Mouse (Mus musculus): ENCODE results near the gene Slc22a3. TPM values are rescaled to one million over a fixed set of nuclear protein-coding genes. Genes with fewer than 3 reads are reported as not detected.

Slc22a3 gene
- polyA plus RNA-seq, 1 experiment from 2014 or later = 0.65 TPM

- no peaks in the 10 kb centered on the region for H3K36me3 ChIP-seq (replicated peaks; ENCODE audit: insufficient read depth, low read length)
- no peak for TF ChIP-seq EP300 (IDR thresholded peaks at IDR 0.05; ENCODE audit: low read depth)
- no peak for TF ChIP-seq CTCF (IDR thresholded peaks at IDR 0.05; ENCODE audit: low read depth)
- H3K9me3 ChIP-seq (ENCODE audit: low read length) = no peaks in the 10 kb centered on the region
- no peak overlapping the region for H3K4me3 ChIP-seq (ENCODE audit: low read depth, low read length)
- no peak for ATAC-seq
- no peaks in the 10 kb centered on the region for H3K27me3 ChIP-seq (ENCODE audit: insufficient read depth, low read length)
- peaks cover 7% of the 10 kb centered on the region for H3K4me1 ChIP-seq (ENCODE audit: insufficient read depth)
- no peak overlapping the region for H3K4me2 ChIP-seq (ENCODE audit: low read depth, low read length)
- H3K27ac ChIP-seq (ENCODE audit: low read depth) = no peak overlapping the region
- WGBS (ENCODE audit: insufficient replicate concordance) = 67% methylated on average over 4 of the region's 4 CpGs
- DNase-seq = no peak
- no peak overlapping the region for H3K9ac ChIP-seq (replicated peaks)
Observed at GRCm38 (mm10) chr17:12370289-12370688, 137.2 kb downstream of the Slc22a3 start.

- Histone ChIP-seq H3K4me1 (ENCODE audit: insufficient read depth) (peaks cover 7% of the 10 kb centered on the region), H3K9ac (replicated peaks) (no peak overlapping the region), H3K27ac (ENCODE audit: low read depth) (no peak overlapping the region), H3K4me3 (ENCODE audit: low read depth, low read length) (no peak overlapping the region), H3K36me3 (replicated peaks; ENCODE audit: insufficient read depth, low read length) (no peaks in the 10 kb centered on the region), H3K9me3 (ENCODE audit: low read length) (no peaks in the 10 kb centered on the region), H3K4me2 (ENCODE audit: low read depth, low read length) (no peak overlapping the region), H3K27me3 (ENCODE audit: insufficient read depth, low read length) (no peaks in the 10 kb centered on the region)
- TF ChIP-seq CTCF (IDR thresholded peaks at IDR 0.05; ENCODE audit: low read depth) (no peak), EP300 (IDR thresholded peaks at IDR 0.05; ENCODE audit: low read depth) (no peak)
- 50% methylated on average over 5 of the region's 5 CpGs for WGBS (ENCODE audit: insufficient replicate concordance)
- ATAC-seq (no peak), DNase-seq (no peak)
Observed at GRCm38 (mm10) chr17:12369393-12369792, 138.1 kb downstream of the Slc22a3 start.

Other genes with a start within 250 kb of the Slc22a3 start
- gene Map3k4, start 188.9 kb downstream of the Slc22a3 start, polyA plus RNA-seq (2015; fragmentation: Nextera tagmentation; extraction: Ambion mirVana) = 9.8 and 13.0 TPM in 2 replicates
- 1,130 and 1,170 TPM in 2 replicates for gene Plg, start 129.1 kb downstream of the Slc22a3 start, polyA plus RNA-seq (2015; fragmentation: Nextera tagmentation; extraction: Ambion mirVana)
- 0.06 and 0.08 TPM in 2 replicates for gene Slc22a2, start 76.4 kb upstream of the Slc22a3 start, polyA plus RNA-seq (2015; fragmentation: Nextera tagmentation; extraction: Ambion mirVana)
- gene Slc22a1, start 168.1 kb upstream of the Slc22a3 start, polyA plus RNA-seq (2015; fragmentation: Nextera tagmentation; extraction: Ambion mirVana) = 6.1 and 11.7 TPM in 2 replicates